Mouse (Mus musculus) kidney, embryonic 16.5 days (tissue): ENCODE results near the gene Nynrin. TPM values are rescaled to one million over a fixed set of nuclear protein-coding genes. Genes with fewer than 3 reads are reported as not detected.

Experiments used
- ATAC-seq: fragments of 200-750 bp; cut with Nextera tagmentation; 2 replicates; pipeline ENCODE4 v1.8.0; 2017; ENCODE audit warnings: moderate TSS enrichment; ENCODE audit not compliant: low FRiP score, low TSS enrichment
- H3K27ac ChIP-seq: fragments of 300-500 bp; sonication (generic); 2 replicates; pipeline ENCODE4 v1.5.1; 2014; ENCODE audit warnings: low read length
- H3K27me3 ChIP-seq: fragments of 300-500 bp; sonication (generic); 2 replicates; pipeline ENCODE4 v1.6.1; 2014; ENCODE audit warnings: low read length, control low read depth, mixed read lengths; ENCODE audit not compliant: insufficient read depth
- H3K36me3 ChIP-seq: fragments of 300-500 bp; sonication (generic); 2 replicates; pipeline ENCODE4 v1.6.1; 2014; ENCODE audit warnings: low read length, control low read depth, mixed read lengths; ENCODE audit not compliant: insufficient read depth
- H3K4me1 ChIP-seq: fragments of 300-500 bp; sonication (generic); 2 replicates; pipeline ENCODE4 v1.6.1; 2014; ENCODE audit warnings: low read length, control low read depth, mixed read lengths; ENCODE audit not compliant: insufficient read depth
- H3K4me2 ChIP-seq: fragments of 300-500 bp; sonication (generic); replicated peaks from 2 replicates; pipeline ENCODE4 v1.6.1; 2014; ENCODE audit warnings: low read depth, low read length
- H3K4me3 ChIP-seq: fragments of 300-500 bp; sonication (generic); 2 replicates; pipeline ENCODE4 v1.5.1; 2014; ENCODE audit warnings: mild to moderate bottlenecking, low read length
- H3K9ac ChIP-seq: fragments of 300-500 bp; sonication (generic); replicated peaks from 2 replicates; pipeline ENCODE4 v1.6.1; 2014; ENCODE audit warnings: low read length
- H3K9me3 ChIP-seq: fragments of 300-500 bp; sonication (generic); 2 replicates; pipeline ENCODE4 v1.6.1; 2016; ENCODE audit warnings: low read length, control low read depth
- WGBS: fragments of 180-500 bp; shearing (Covaris S2); extraction: QIAGEN DNeasy Blood & Tissue Kit; methylation state at CpG from one replicate; pipeline ENCODE4 v1.1.7; 2014; 5-methylcytosine and 5-hydroxymethylcytosine counted together
- polyA plus RNA-seq: library from polyadenylated mRNA; unstranded; fragments of >200 nt; fragmentation: Nextera tagmentation; extraction: Ambion mirVana; gene quantifications from 2 replicates; pipeline ENCODE4 v1.2.1, GENCODE M21; 2015

The Nynrin gene
- polyA plus RNA-seq, 1 experiment from 2014 or later = 22.5 TPM

- peak; percentile 16 for ATAC-seq
Measured at GRCm38 (mm10) chr14:55884166-55884565, 30.4 kb downstream of the Nynrin start, which contains the start of gene Cbln3. Gene Cbln3 (minus strand): TSS chr14:55884392.

GRCm38 (mm10) chr14:55884713-55885113 lies 30.9 kb downstream of the Nynrin start, which contains the start of gene Khnyn:
Gene Khnyn (plus strand): TSS chr14:55884947.
- peaks cover 30% of the 10 kb centered on the region for H3K36me3 ChIP-seq
- H3K27ac ChIP-seq = peak within 1 kb of the TSS; percentile 98
- WGBS = 0% methylated on average over 30 of the region's 30 CpGs
- peak within 1 kb of the TSS; percentile 93 for H3K9ac ChIP-seq
- peak within 1 kb of the TSS; percentile 65 for H3K4me2 ChIP-seq
- H3K9me3 ChIP-seq = no peaks in the 10 kb centered on the region
- no peaks in the 10 kb centered on the region for H3K27me3 ChIP-seq
- ATAC-seq = peak; percentile 97
- peak within 1 kb of the TSS; percentile 84 for H3K4me3 ChIP-seq
- H3K4me1 ChIP-seq = peaks cover 25% of the 10 kb centered on the region

More at GRCm38 (mm10) chr14:55884166-55884565, 30.4 kb downstream of the Nynrin start, which contains the start of gene Cbln3:
- H3K4me3 ChIP-seq = peak within 1 kb of the TSS; percentile 84
- peaks cover 25% of the 10 kb centered on the region for H3K36me3 ChIP-seq
- peak within 1 kb of the TSS; percentile 98 for H3K27ac ChIP-seq
- H3K9ac ChIP-seq = peak within 1 kb of the TSS; percentile 93
- 30% methylated on average over 4 of the region's 4 CpGs for WGBS
- H3K9me3 ChIP-seq = no peaks in the 10 kb centered on the region
- H3K4me2 ChIP-seq = peak within 1 kb of the TSS; percentile 65
- H3K4me1 ChIP-seq = peaks cover 25% of the 10 kb centered on the region
- no peaks in the 10 kb centered on the region for H3K27me3 ChIP-seq

- peak overlapping the region; percentile 93 for H3K9ac ChIP-seq
- peaks cover 25% of the 10 kb centered on the region for H3K4me1 ChIP-seq
- ATAC-seq = peak; percentile 71
- no peaks in the 10 kb centered on the region for H3K9me3 ChIP-seq
- WGBS = 1% methylated on average over 24 of the region's 30 CpGs
- H3K36me3 ChIP-seq = peaks cover 36% of the 10 kb centered on the region
- H3K27ac ChIP-seq = peak overlapping the region; percentile 98
- H3K4me3 ChIP-seq = peak overlapping the region; percentile 84
- no peaks in the 10 kb centered on the region for H3K27me3 ChIP-seq
- H3K4me2 ChIP-seq = peak overlapping the region; percentile 65
Measured at GRCm38 (mm10) chr14:55885114-55885790, 31.4 kb downstream of the Nynrin start.

GRCm38 (mm10) chr14:55885791-55886271 lies 32.0 kb downstream of the Nynrin start:
- ATAC-seq = no peak
- Histone ChIP-seq H3K4me3 (peak overlapping the region; percentile 84), H3K9me3 (no peaks in the 10 kb centered on the region), H3K4me2 (peak overlapping the region; percentile 65), H3K27me3 (no peaks in the 10 kb centered on the region), H3K36me3 (peaks cover 40% of the 10 kb centered on the region), H3K4me1 (peaks cover 25% of the 10 kb centered on the region), H3K27ac (peak overlapping the region; percentile 98), H3K9ac (peak overlapping the region; percentile 93)
- 3% methylated on average over 16 of the region's 16 CpGs for WGBS

- Histone ChIP-seq H3K4me2 (peak overlapping the region; percentile 65), H3K4me3 (peak overlapping the region; percentile 84; the same call in 1 of the 2 replicates), H3K9me3 (no peaks in the 10 kb centered on the region), H3K27ac (no peak overlapping the region), H3K36me3 (peaks cover 48% of the 10 kb centered on the region), H3K9ac (no peak overlapping the region), H3K4me1 (peaks cover 25% of the 10 kb centered on the region), H3K27me3 (no peaks in the 10 kb centered on the region)
- ATAC-seq = no peak
- 78% methylated on average over 24 of the region's 24 CpGs for WGBS
Measured at GRCm38 (mm10) chr14:55886571-55887382, 33.0 kb downstream of the Nynrin start.

- peaks cover 16% of the 10 kb centered on the region for H3K4me1 ChIP-seq
- peaks cover 46% of the 10 kb centered on the region for H3K36me3 ChIP-seq
- no peak overlapping the region for H3K4me2 ChIP-seq
- 92% methylated on average over 12 of the region's 12 CpGs for WGBS
- H3K27ac ChIP-seq = no peak overlapping the region
- no peaks in the 10 kb centered on the region for H3K27me3 ChIP-seq
- H3K9ac ChIP-seq = no peak overlapping the region
- H3K9me3 ChIP-seq = no peaks in the 10 kb centered on the region
- H3K4me3 ChIP-seq = no peak overlapping the region
- no peak for ATAC-seq
Measured at GRCm38 (mm10) chr14:55897671-55898070, 43.9 kb downstream of the Nynrin start.

GRCm38 (mm10) chr14:55898947-55899346 lies 45.1 kb downstream of the Nynrin start:
- no peaks in the 10 kb centered on the region for H3K9me3 ChIP-seq
- no peak overlapping the region for H3K4me3 ChIP-seq
- H3K27ac ChIP-seq = no peak overlapping the region
- H3K27me3 ChIP-seq = no peaks in the 10 kb centered on the region
- peaks cover 37% of the 10 kb centered on the region for H3K36me3 ChIP-seq
- no peak for ATAC-seq
- 89% methylated on average over 7 of the region's 7 CpGs for WGBS
- H3K4me1 ChIP-seq = peaks cover 16% of the 10 kb centered on the region
- 0 out of 2 replicates have a peak overlapping the region, but pooled peaks have one; percentile 83 for H3K9ac ChIP-seq
- H3K4me2 ChIP-seq = peak overlapping the region; percentile 81

GRCm38 (mm10) chr14:55899701-55900413 lies 46.0 kb downstream of the Nynrin start, which contains the start of gene Sdr39u1:
Gene Sdr39u1 (minus strand): TSS chr14:55900293.
- Histone ChIP-seq H3K9me3 (no peaks in the 10 kb centered on the region), H3K4me1 (peaks cover 16% of the 10 kb centered on the region), H3K4me2 (peak within 1 kb of the TSS; percentile 81), H3K27me3 (no peaks in the 10 kb centered on the region), H3K9ac (peak within 1 kb of the TSS; percentile 83), H3K4me3 (peak within 1 kb of the TSS; percentile 59), H3K36me3 (peaks cover 28% of the 10 kb centered on the region), H3K27ac (peak within 1 kb of the TSS; percentile 83)
- peak; percentile 91 for ATAC-seq
- under 1% methylated on average over 39 of the region's 39 CpGs for WGBS

- WGBS = 3% methylated on average over 12 of the region's 12 CpGs
- H3K9me3 ChIP-seq = no peaks in the 10 kb centered on the region
- H3K27ac ChIP-seq = peak overlapping the region; percentile 83
- peaks cover 16% of the 10 kb centered on the region for H3K4me1 ChIP-seq
- peak overlapping the region; percentile 59 for H3K4me3 ChIP-seq
- H3K9ac ChIP-seq = peak overlapping the region; percentile 83
- H3K27me3 ChIP-seq = no peaks in the 10 kb centered on the region
- H3K4me2 ChIP-seq = peak overlapping the region; percentile 81
- ATAC-seq = peak; percentile 40; the same call in 1 of the 2 replicates
- H3K36me3 ChIP-seq = peaks cover 22% of the 10 kb centered on the region
Measured at GRCm38 (mm10) chr14:55900414-55900755, 46.6 kb downstream of the Nynrin start.
